Mouse (Mus musculus) myocyte (in vitro differentiated cells): ENCODE data around the gene Parvg. TPM values are rescaled to one million over a fixed set of nuclear protein-coding genes. Genes with fewer than 3 reads are reported as not detected.

Source experiments
- H3K27me3 ChIP-seq: one replicate; pipeline ENCODE4 v1.6.1; 2011; ENCODE audit not compliant: control insufficient read depth, insufficient read depth, insufficient read length
- H3K36me3 ChIP-seq: one replicate; pipeline ENCODE4 v1.6.1; 2011; ENCODE audit not compliant: control insufficient read depth, insufficient read depth
- H3K4me2 ChIP-seq: one replicate; pipeline ENCODE4 v1.6.1; 2011; ENCODE audit warnings: low read depth, control low read depth
- H3K4me3 ChIP-seq: one replicate; pipeline ENCODE4 v1.5.1; 2011; ENCODE audit warnings: mild to moderate bottlenecking, control low read depth, moderate library complexity
- H3K79me2 ChIP-seq: one replicate; pipeline ENCODE4 v1.6.1; 2011; ENCODE audit not compliant: control insufficient read depth, insufficient read depth
- H3ac ChIP-seq: one replicate; pipeline ENCODE4 v1.6.1; 2011; ENCODE audit not compliant: control insufficient read depth, insufficient read length
- CEBPB ChIP-seq: IDR thresholded peaks from 2 replicates; pipeline ENCODE4 v1.6.1; 2011; ENCODE audit warnings: mild to moderate bottlenecking, moderate library complexity; ENCODE audit not compliant: poor library complexity, insufficient read depth, severe bottlenecking
- E2F4 ChIP-seq: IDR thresholded peaks from one replicate; pipeline ENCODE4 v1.6.1; 2011; ENCODE audit warnings: mild to moderate bottlenecking, control low read depth, moderate library complexity; ENCODE audit not compliant: insufficient read depth
- MAX ChIP-seq: IDR thresholded peaks from one replicate; pipeline ENCODE4 v1.6.1; 2011; ENCODE audit warnings: low read depth, mild to moderate bottlenecking, control low read depth
- MYOD1 ChIP-seq, 3 experiments: IDR thresholded peaks; one replicate each; pipeline ENCODE4 v1.6.1; 2011; ENCODE audit warnings: control low read depth in 2 of 3, low read depth in 2 of 3, mild to moderate bottlenecking in 2 of 3, moderate library complexity in 1 of 3; ENCODE audit not compliant: insufficient read length in 2 of 3, control insufficient read depth in 1 of 3
- MYOG ChIP-seq, 3 experiments: IDR thresholded peaks; one replicate each; pipeline ENCODE4 v1.6.1; 2011; ENCODE audit warnings: control low read depth in 2 of 3, low read depth in 2 of 3, mild to moderate bottlenecking in 2 of 3; ENCODE audit not compliant: insufficient read length in 2 of 3, control insufficient read depth in 1 of 3, insufficient read depth in 1 of 3
- POLR2A ChIP-seq: IDR thresholded peaks from one replicate; pipeline ENCODE4 v1.6.1; 2011; ENCODE audit warnings: low read depth, mild to moderate bottlenecking, control low read depth, moderate library complexity; ENCODE audit not compliant: insufficient read length
- POLR2AphosphoS2 ChIP-seq: IDR thresholded peaks from one replicate; pipeline ENCODE4 v1.6.1; 2011; ENCODE audit warnings: low read depth, control low read depth; ENCODE audit not compliant: insufficient read length
- REST ChIP-seq: IDR thresholded peaks from one replicate; pipeline ENCODE4 v1.6.1; 2011; ENCODE audit warnings: mild to moderate bottlenecking, control low read depth, moderate library complexity; ENCODE audit not compliant: insufficient read depth, insufficient read length
- SRF ChIP-seq: IDR thresholded peaks from one replicate; pipeline ENCODE4 v1.6.1; 2011; ENCODE audit warnings: low read depth; ENCODE audit not compliant: control insufficient read depth, insufficient read length
- TCF12 ChIP-seq: IDR thresholded peaks from one replicate; pipeline ENCODE4 v1.6.1; 2011; ENCODE audit warnings: mild to moderate bottlenecking, control low read depth; ENCODE audit not compliant: poor library complexity, insufficient read depth, severe bottlenecking
- TCF3 ChIP-seq: IDR thresholded peaks from one replicate; pipeline ENCODE4 v1.6.1; 2011; ENCODE audit warnings: low read depth, control low read depth; ENCODE audit not compliant: insufficient read length
- USF1 ChIP-seq: IDR thresholded peaks from one replicate; pipeline ENCODE4 v1.6.1; 2011; ENCODE audit warnings: low read depth, mild to moderate bottlenecking, control low read depth, moderate library complexity
- polyA plus RNA-seq: library from polyadenylated mRNA; unstranded; fragments of >200 nt; fragmentation: generic; extraction: Trizol; gene quantifications from one replicate; pipeline ENCODE4 v1.2.1, GENCODE M21; 2012; ENCODE audit warnings: missing spikeins

The Parvg gene
- 0.95 TPM for polyA plus RNA-seq

DNA sequence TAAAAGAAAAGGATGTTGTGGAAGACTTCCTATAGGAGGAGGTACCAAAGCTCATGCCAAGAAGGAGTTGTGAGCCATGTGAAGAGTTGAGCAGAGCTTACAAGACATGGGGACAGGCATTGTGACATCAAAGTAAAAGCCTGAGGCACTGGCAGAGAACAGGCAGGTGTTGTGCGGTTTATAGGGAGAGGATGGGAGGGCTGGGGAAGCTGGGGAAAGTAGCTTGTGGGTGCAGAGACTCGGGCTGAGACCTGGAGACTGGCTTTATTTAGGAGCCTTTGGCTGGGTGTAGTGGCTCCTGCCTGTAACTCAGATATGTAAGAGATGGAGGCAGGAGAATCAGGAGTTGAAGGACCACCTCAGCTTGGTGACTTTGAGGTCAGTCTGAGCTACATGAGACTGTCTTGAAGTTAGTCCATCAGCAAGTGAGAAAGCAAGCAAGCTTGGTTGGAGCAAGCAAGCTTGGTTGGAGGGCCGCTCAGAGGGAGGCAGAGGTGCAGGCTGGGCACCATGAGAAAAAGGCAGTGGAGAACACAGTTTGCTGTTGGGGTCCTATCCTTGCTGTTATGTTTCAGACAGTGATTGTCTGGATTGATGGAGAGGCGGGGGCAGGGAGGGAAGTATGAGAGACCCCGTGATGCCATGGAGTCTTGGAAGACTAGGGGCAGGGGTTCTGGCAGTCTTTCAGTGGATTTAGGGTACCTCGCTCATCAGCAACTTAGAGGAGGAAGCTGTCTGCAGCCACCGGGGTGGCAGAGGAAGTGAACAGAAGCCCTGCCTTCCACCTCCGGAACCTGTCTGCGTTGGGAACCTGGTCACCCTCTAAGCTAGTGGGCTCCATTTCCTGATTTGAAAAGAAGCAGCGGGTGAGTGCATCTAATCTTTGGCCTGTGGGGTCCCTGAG lies at the start of gene Parvg:
Parvg (plus strand) TSS at position 61 of the 904 bp plus-strand sequence.
- H3ac ChIP-seq, result no peak within 1 kb of the TSS
- peaks cover 10% of the 10 kb centered on the region for H3K27me3 ChIP-seq
- H3K79me2 ChIP-seq, result no peaks in the 10 kb centered on the region
- H3K36me3 ChIP-seq, result no peaks in the 10 kb centered on the region
- H3K4me3 ChIP-seq, result peak within 1 kb of the TSS; percentile 4
- H3K4me2 ChIP-seq, result peak within 1 kb of the TSS; percentile 31
- TF ChIP-seq MYOD1 (IDR thresholded peaks at IDR 0.05; ENCODE audit: control insufficient read depth in 1 of 3, insufficient read length in 2 of 3, low read depth in 2 of 3), result no peak
- TF ChIP-seq MYOG (IDR thresholded peaks at IDR 0.05; ENCODE audit: control insufficient read depth in 1 of 3, insufficient read depth in 1 of 3, insufficient read length in 2 of 3, low read depth in 2 of 3), result no peak
- no peak for TF ChIP-seq POLR2A
- TF ChIP-seq POLR2AphosphoS2, result no peak
- no peak for TF ChIP-seq USF1
- no peak for TF ChIP-seq E2F4
- no peak for TF ChIP-seq SRF
- TF ChIP-seq MAX, result no peak
- no peak for TF ChIP-seq TCF12
- TF ChIP-seq CEBPB, result no peak
- TF ChIP-seq TCF3, result no peak
- TF ChIP-seq REST, result no peak

DNA sequence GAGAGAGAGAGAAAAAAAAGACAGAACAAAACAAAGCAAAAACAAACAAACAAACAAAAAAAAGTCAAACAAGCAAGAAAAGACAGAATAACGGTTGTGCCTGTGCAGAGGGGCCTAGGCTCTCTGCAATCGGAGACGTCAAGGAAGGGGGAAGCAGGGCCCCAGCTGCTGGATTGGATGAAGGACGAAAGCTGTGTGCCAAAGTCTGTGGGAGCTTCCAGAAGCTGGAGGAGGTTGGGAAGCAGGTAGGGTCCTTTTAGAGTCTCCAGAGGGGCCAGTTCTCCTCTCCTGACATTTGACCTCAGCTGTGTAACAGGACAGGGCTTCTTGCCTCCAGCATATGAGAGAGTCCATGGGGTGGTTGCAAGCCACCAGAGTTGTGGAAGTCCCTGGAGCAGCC lies 47.8 kb upstream of the Parvg start:
- Histone ChIP-seq H3K4me3 (no peak overlapping the region), H3K4me2 (no peak overlapping the region), H3K79me2 (no peaks in the 10 kb centered on the region), H3K36me3 (peaks cover 50% of the 10 kb centered on the region), H3ac (no peak overlapping the region), H3K27me3 (no peaks in the 10 kb centered on the region)
- TF ChIP-seq MYOD1 (IDR thresholded peaks at IDR 0.05; ENCODE audit: control insufficient read depth in 1 of 3, insufficient read length in 2 of 3, low read depth in 2 of 3), result no peak
- TF ChIP-seq SRF, result no peak
- TF ChIP-seq USF1, result no peak
- TF ChIP-seq REST, result no peak
- no peak for TF ChIP-seq TCF3
- no peak for TF ChIP-seq MYOG (IDR thresholded peaks at IDR 0.05; ENCODE audit: control insufficient read depth in 1 of 3, insufficient read depth in 1 of 3, insufficient read length in 2 of 3, low read depth in 2 of 3)
- TF ChIP-seq POLR2AphosphoS2, result no peak
- TF ChIP-seq E2F4, result no peak
- TF ChIP-seq POLR2A, result no peak
- TF ChIP-seq MAX, result no peak
- TF ChIP-seq CEBPB, result no peak
- TF ChIP-seq TCF12, result no peak

DNA sequence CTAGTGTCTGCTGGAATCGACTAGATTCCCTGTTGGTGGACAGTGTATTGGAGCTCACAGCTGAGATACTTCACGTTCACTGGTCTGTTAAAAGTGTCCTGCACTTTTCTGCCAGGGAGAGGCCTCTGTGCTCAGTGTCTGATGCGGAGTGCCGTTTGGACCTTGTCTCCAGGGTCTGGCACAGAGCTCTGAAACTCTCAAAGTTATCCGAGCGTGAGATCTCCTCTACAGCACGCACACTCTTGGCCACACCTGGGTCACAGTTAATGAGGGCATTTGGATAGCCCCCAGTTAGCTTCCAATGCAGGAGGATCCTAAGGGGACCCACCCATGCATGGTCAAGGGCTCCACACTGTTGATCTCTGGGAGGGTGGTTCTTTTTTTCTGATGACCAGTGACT lies 45.7 kb upstream of the Parvg start:
- H3K27me3 ChIP-seq, result no peaks in the 10 kb centered on the region
- no peak overlapping the region for H3K4me3 ChIP-seq
- no peak for TF ChIP-seq TCF3
- no peak overlapping the region for H3ac ChIP-seq
- no peaks in the 10 kb centered on the region for H3K79me2 ChIP-seq
- H3K36me3 ChIP-seq, result peaks cover 45% of the 10 kb centered on the region
- no peak overlapping the region for H3K4me2 ChIP-seq

DNA sequence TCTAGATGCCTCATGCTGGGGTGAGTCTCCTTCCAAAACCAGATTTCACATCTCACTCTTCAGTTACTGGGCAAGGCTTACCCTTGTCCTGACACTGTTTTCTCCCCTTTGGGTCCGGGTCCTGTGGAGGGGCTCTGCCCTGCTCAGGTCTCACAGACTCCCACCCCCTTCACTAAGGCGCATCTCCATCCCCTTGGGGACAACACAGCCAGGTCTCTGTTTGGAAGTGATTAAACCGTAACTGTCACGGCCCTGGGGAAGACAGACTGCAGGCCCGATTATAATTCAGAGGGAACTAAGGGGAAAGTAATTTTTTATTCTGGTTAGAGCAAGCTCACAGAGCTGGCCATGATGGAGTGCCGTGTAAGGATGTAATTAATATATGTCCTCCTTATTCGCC lies 45.2 kb upstream of the Parvg start:
- no peaks in the 10 kb centered on the region for H3K27me3 ChIP-seq
- H3ac ChIP-seq, result no peak overlapping the region
- TF ChIP-seq CEBPB, result no peak
- TF ChIP-seq TCF3, result no peak
- TF ChIP-seq REST, result no peak
- no peak for TF ChIP-seq POLR2A
- no peak for TF ChIP-seq POLR2AphosphoS2
- TF ChIP-seq MYOG (IDR thresholded peaks at IDR 0.05; ENCODE audit: control insufficient read depth in 1 of 3, insufficient read depth in 1 of 3, insufficient read length in 2 of 3, low read depth in 2 of 3), result no peak
- TF ChIP-seq TCF12, result no peak
- no peak for TF ChIP-seq E2F4
- no peaks in the 10 kb centered on the region for H3K79me2 ChIP-seq
- no peak overlapping the region for H3K4me2 ChIP-seq
- no peak overlapping the region for H3K4me3 ChIP-seq
- peaks cover 47% of the 10 kb centered on the region for H3K36me3 ChIP-seq

DNA sequence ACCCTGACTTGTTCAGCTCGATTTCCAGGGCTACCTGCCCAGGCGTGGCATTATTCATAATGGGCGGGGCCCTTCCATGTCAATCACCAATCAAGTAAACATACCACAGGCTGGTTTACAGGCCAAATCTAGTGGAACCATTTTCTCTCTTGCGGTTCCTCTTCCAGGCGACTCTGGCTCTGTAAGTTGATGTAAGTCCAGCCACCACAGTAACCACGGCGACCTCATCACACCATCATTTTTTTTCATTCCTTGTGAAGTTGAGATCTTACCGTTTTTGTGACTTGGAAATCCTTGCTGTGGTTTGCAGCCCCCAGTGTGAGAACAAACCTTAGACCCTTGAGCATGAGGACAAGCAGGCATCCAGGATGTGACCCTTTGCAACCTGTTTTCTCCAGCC lies 43.5 kb upstream of the Parvg start:
- Histone ChIP-seq H3K36me3 (peaks cover 41% of the 10 kb centered on the region), H3K27me3 (no peaks in the 10 kb centered on the region), H3ac (no peak overlapping the region), H3K4me2 (peak overlapping the region; percentile 71), H3K4me3 (no peak overlapping the region), H3K79me2 (no peaks in the 10 kb centered on the region)
- TF ChIP-seq CEBPB, result no peak
- no peak for TF ChIP-seq TCF3
- TF ChIP-seq POLR2AphosphoS2, result no peak
- no peak for TF ChIP-seq TCF12
- no peak for TF ChIP-seq POLR2A
- no peak for TF ChIP-seq MYOD1 (IDR thresholded peaks at IDR 0.05; ENCODE audit: control insufficient read depth in 1 of 3, insufficient read length in 2 of 3, low read depth in 2 of 3)
- TF ChIP-seq REST, result no peak
- TF ChIP-seq E2F4, result no peak
- TF ChIP-seq MAX, result no peak
- no peak for TF ChIP-seq SRF
- TF ChIP-seq MYOG (IDR thresholded peaks at IDR 0.05; ENCODE audit: control insufficient read depth in 1 of 3, insufficient read depth in 1 of 3, insufficient read length in 2 of 3, low read depth in 2 of 3), result no peak
- no peak for TF ChIP-seq USF1
